Mouse (Mus musculus) frontal cortex, adult (tissue): Measurements from ENCODE around the gene Anln.
"Not testable (repeated sequence)": the region's sequence is repeated elsewhere in the genome, so short reads cannot be mapped to it uniquely, and the experiment has no call there.

ENCODE experiments used
- ATAC-seq: cut with Nextera tagmentation; 2 replicates; pipeline ENCODE4 v1.9.2; 2017; ENCODE audit warnings: mild to moderate bottlenecking, moderate library complexity, mixed read lengths; ENCODE audit not compliant: low TSS enrichment

Anln gene

GRCm38 (mm10) chr9:22389021-22389476, at the start of gene Anln:
Gene Anln, minus strand, starts transcription at chr9:22389188.
- peak; percentile 95 for ATAC-seq

DNA sequence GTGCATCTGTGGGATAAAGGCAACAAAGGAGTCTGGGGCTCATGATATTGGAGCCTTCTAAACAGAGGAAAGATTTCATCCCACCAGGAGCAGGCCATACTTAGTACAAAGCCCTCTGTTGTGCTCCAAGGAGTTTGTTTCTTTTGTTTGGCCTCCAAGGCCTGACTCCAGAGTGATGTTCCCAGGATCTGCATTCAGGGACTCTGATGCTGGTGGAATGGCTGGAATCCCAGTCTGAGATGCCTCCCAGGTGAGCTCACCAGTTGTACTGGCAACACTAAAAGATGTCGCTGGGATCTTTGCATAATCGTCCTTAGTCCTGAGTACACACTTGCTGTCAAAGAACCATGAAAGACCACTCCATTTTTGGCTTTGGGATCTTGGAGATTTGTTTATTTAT, 45.1 kb upstream of the Anln start:
- ATAC-seq, result no peak

- no peak for ATAC-seq
Measured at GRCm38 (mm10) chr9:22433221-22433620, 44.2 kb upstream of the Anln start.

DNA sequence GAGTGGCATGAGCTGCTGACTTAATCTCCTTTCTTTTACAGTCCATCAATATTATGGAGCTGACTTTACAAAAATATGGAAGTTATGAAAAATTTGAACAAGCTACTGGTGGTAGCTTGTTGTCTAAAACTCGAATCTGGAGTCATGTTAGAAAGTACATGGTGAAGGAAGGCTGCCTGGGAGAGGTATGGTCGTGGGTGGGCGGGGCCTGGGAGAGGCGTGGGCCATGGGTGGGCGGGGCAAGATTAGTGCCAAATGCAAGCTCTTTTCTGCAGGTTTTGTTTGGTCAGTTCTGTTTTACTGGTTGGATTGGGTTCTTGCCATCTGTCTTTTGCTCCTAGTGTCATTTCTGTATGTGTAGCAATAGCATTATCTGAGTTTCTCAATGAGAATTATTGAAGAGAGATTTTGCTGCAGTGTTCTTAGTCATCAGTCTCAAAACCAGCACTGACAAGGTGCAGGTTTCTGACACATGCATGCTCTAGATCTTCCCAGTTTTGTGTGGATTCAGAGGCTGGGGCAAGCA, 41.4 kb upstream of the Anln start:
- ATAC-seq, result no peak

DNA sequence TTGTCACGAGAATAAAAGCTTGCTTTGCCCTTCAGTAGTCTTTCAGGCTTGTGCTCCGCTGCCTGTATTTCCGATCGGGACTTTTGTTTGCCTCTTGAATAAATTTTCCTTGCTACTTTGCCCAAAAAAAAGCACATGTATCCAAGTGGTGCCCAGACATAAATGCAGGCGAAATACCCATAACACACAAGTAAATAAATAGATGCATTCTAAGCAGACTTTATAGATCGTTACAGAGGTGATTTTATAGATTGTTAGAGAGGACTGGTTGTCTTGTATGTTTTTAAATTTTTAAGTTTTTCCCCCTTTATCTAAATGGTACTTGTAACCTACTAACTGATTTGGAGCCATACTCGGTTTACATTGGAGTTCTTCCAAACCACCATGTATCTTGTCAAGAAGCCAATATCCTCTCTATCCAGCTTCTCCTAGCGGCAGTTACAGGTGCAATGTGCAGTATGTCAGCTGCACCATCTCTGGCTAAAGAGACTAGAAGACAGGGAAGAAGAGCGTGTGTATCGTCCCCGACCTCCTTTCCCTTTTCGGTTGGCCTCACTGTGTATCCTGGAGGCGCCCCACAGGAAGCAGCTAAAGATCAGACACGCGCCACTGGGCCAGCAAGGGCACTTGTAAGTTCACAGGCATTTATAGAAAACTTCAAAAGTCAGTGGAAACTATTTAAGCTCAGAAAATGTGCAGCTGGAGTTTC, 40.7 kb upstream of the Anln start:
- no peak for ATAC-seq

- ATAC-seq, result no peak
Measured at GRCm38 (mm10) chr9:22428666-22429410, 39.9 kb upstream of the Anln start.

DNA sequence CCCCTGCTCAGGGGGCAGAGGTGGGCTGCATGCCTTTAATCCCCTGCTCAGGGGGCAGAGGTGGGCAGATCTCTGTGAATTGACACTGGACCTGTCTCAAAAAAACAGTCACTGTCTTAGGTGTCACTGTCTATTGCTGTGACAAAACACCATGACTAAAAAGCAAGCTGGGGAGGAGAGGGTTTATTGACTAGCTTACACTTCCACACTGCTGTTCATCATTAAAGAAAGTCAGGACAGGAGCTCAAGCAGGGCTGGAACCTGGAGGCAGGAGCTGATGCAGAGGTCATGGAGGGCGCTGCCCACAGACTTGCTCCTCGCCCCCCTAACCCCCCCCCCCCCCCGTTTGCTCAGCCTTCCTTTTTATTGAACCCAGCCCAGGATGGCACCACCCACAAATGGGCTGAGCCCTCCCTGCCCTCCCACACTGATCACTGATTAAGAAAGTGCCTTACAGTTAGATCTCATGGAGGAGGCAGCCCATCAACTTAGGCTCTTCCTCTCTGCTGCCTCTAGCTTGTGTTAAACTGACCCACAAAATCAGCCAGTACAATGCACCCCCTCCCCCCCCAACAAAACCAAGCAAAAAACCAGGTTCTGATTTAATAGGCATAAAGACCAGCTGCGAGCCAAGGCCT, 39.2 kb upstream of the Anln start:
- no peak for ATAC-seq

GRCm38 (mm10) chr9:22424719-22425118, 35.7 kb upstream of the Anln start:
- ATAC-seq, result no peak

DNA sequence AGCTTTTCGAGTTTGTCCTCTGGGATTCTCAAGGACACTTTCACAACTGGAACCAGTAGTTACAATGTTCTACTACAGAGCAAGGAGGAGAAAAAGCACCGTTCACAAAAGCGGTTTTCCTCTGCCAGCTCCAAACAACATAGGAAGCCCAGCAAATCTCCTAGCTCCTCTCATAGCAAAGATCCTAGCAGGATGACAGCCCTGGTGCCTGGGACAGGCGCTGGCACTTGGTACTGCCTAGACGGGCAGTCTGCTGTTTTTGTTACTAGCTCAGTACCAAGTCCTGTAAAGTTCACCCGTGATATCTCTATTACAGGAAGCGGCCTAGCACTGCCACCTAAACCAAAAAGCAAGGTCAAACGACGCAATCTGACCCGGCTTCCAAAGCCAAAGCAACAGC, 35.2 kb upstream of the Anln start:
- no peak for ATAC-seq

GRCm38 (mm10) chr9:22423507-22423906, 34.5 kb upstream of the Anln start:
- no peak for ATAC-seq

GRCm38 (mm10) chr9:22422559-22422958, 33.6 kb upstream of the Anln start:
- ATAC-seq, result 0 out of 2 replicates have a peak, but pooled peaks have one; percentile 50

DNA sequence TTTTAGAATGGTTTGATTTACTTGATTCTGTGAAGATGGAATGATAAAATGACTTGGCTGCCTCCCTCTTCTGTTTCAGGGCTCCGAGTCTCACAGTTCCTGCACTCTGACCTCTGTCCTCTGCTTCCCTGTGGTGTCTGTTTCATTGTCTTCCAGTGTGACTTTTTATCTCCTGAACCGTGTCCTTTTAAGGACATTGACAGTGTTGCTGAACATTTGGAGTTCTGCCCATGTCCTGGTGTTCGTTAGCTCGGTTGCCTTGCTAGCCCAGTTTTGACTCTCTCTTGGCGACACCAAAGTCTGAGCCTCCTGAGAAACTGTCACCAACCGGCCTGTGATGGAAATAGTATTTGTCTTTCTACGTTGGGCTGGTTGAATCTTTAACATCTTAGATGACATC, 31.5 kb upstream of the Anln start:
- ATAC-seq, result no peak

GRCm38 (mm10) chr9:22419877-22420276, 30.9 kb upstream of the Anln start:
- ATAC-seq, result no peak

DNA sequence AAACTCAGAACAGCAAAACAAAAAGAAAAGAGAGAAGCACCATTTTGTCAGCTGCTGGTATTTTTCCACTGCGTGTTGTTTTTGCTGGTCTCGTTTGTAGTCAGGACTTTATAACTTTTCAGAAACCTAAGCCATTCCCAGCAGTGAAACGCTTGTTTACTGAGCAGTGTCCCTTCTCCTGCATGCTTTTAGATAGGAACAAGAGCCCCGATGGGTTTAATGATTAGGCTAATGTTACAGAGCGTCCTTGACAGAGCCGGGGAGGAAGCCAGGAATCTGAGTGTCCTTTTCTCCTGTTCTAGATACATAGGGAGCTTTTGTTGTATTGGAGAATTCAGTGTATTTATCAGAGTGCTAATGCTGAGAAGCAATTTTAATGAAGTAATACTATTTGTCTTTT, 28.6 kb upstream of the Anln start:
- no peak for ATAC-seq

DNA sequence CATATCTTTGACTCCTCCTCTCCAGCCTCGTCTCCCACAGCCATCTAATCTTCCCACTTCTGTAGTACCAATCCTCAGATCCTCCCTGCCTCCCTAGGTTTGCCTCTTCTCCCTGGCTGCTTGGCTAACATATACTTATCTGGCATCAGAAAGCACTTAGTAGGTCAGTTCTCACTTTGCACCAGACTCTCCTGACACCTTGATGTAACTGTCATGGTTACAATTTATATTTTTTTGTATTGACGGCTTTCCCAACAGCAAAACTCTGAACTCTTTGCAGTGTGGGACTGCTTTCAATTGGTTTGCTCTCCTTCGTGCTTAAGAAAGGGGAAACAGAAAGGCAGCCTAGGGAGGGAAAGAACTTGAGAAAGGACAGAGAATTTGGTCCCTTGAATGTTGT, 27.2 kb upstream of the Anln start:
- no peak for ATAC-seq

GRCm38 (mm10) chr9:22411002-22411857, 22.2 kb upstream of the Anln start, which contains the start of gene 9530077C05Rik:
Gene 9530077C05Rik, plus strand, starts transcription at chr9:22411513.
- ATAC-seq, result peak; percentile 99

DNA sequence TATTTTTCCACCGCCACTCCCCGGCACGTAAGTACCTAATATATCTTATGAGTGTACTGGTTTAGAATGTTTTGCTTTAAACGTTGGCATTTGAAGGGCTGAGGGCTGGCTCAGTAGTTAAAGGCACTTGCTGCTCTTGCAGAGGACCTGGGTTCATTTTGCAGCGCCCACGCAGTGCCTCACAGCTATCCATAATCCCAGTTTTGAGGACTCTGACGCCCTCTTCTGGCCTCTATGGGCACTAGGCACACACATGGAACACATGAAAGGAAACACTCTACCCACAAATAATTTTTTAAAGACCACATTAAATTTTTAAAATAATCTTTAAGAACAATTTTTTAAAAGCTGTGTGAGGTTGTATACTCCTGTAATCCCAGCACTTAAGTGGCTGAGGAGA, 20.5 kb upstream of the Anln start:
- no peak for ATAC-seq

- not testable (repeated sequence) for ATAC-seq
Measured at GRCm38 (mm10) chr9:22408344-22408743, 19.4 kb upstream of the Anln start.

DNA sequence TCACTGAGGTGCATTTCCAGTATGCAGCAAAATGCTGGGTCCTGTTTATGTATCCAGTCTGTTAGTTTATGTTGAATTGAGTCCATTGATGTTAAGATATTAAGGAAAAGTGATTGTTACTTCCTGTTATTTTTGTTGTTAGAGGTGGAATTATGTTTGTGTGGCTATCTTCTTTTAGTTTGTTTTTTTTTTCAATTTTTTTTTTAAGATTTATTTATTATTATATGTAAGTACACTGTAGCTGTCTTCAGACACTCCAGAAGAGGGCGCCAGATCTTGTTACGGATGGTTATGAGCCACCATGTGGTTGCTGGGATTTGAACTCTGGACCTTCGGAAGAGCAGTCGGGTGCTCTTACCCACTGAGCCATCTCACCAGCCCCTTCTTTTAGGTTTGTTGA, 18.6 kb upstream of the Anln start:
- not testable (repeated sequence) for ATAC-seq

DNA sequence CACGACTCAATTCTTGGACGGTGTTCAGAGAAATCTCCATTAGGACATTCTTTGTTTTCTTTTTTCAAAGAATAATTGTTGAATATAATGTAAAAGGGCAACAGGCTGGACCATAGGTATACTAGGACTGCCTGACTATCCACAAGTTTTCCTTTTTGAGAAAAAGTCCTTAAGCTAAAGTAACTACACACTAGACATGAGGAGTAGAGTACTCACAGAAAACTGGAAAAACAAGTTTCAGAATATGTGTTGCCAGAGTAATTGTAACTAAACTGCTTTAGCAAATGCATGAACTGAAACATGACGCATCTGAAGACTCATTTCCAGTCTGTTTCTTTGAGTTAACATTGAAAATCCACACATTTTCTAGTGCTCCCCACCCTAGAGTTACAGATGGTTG, 16.4 kb upstream of the Anln start:
- ATAC-seq, result no peak

GRCm38 (mm10) chr9:22403501-22403900, 14.5 kb upstream of the Anln start:
- not testable (repeated sequence) for ATAC-seq

GRCm38 (mm10) chr9:22402976-22403375, 14.0 kb upstream of the Anln start:
- no peak for ATAC-seq
